Mouse (Mus musculus) bone marrow macrophage, adult 2 months (primary cell): Measurements from ENCODE around the gene Atp1a2. TPM values are rescaled to one million over a fixed set of nuclear protein-coding genes. Genes with fewer than 3 reads are reported as not detected.

Experiments used
- H3K27ac ChIP-seq: 2 replicates; pipeline ENCODE4 v1.5.1; 2012; ENCODE audit warnings: low read depth, low read length; ENCODE audit not compliant: insufficient read depth
- H3K4me1 ChIP-seq: 2 replicates; pipeline ENCODE4 v1.6.1; 2012; ENCODE audit warnings: low read length; ENCODE audit not compliant: control insufficient read depth, insufficient read depth
- H3K4me3 ChIP-seq: 2 replicates; pipeline ENCODE4 v1.5.1; 2012; ENCODE audit warnings: mild to moderate bottlenecking, low read length, moderate library complexity; ENCODE audit not compliant: insufficient read depth
- CTCF ChIP-seq: IDR thresholded peaks from 2 replicates; pipeline ENCODE4 v1.5.1; 2012; ENCODE audit warnings: low read depth, mild to moderate bottlenecking, low read length, moderate library complexity
- POLR2A ChIP-seq: IDR thresholded peaks from 2 replicates; pipeline ENCODE4 v1.6.1; 2012; ENCODE audit warnings: mild to moderate bottlenecking, low read depth, low read length, borderline replicate concordance
- polyA plus RNA-seq: library from polyadenylated mRNA; stranded (reverse); fragments of >200 nt; gene quantifications from 2 replicates; pipeline ENCODE4 v1.2.4, GENCODE M21; 2012; ENCODE audit not compliant: missing spikeins, insufficient read depth, insufficient read length

Atp1a2 gene
- polyA plus RNA-seq, 1 experiment: 0.36 TPM

- no peak for TF ChIP-seq CTCF
- no peak for TF ChIP-seq POLR2A
These were observed 37.9 kb upstream of the Atp1a2 start for GRCm38 (mm10) chr1:172335804-172336203.

GRCm38 (mm10) chr1:172333512-172333911 lies 35.6 kb upstream of the Atp1a2 start:
- peak; percentile 32; the same call in 1 of the 2 replicates for TF ChIP-seq CTCF
- TF ChIP-seq POLR2A: no peak
- Histone ChIP-seq H3K4me3 (no peak overlapping the region), H3K4me1 (peaks cover 43% of the 10 kb centered on the region), H3K27ac (no peak overlapping the region)

More at GRCm38 (mm10) chr1:172335804-172336203, 37.9 kb upstream of the Atp1a2 start:
- H3K4me1 ChIP-seq: peaks cover 43% of the 10 kb centered on the region
- H3K27ac ChIP-seq: no peak overlapping the region
- no peak overlapping the region for H3K4me3 ChIP-seq

GRCm38 (mm10) chr1:172332925-172333324 lies 35.1 kb upstream of the Atp1a2 start:
- Histone ChIP-seq H3K4me3 (no peak overlapping the region), H3K27ac (no peak overlapping the region), H3K4me1 (peaks cover 43% of the 10 kb centered on the region)
- TF ChIP-seq CTCF (no peak), POLR2A (no peak)

- H3K4me1 ChIP-seq: peaks cover 43% of the 10 kb centered on the region
- TF ChIP-seq POLR2A (no peak), CTCF (no peak)
- peak overlapping the region; percentile 30 for H3K27ac ChIP-seq
- no peak overlapping the region for H3K4me3 ChIP-seq
These were observed 33.6 kb upstream of the Atp1a2 start for GRCm38 (mm10) chr1:172331422-172331947.

- Histone ChIP-seq H3K27ac (no peak overlapping the region), H3K4me3 (no peak overlapping the region), H3K4me1 (peaks cover 30% of the 10 kb centered on the region)
- no peak for TF ChIP-seq CTCF
- TF ChIP-seq POLR2A: no peak
These were observed 31.8 kb upstream of the Atp1a2 start for GRCm38 (mm10) chr1:172329616-172330015.

- TF ChIP-seq POLR2A (no peak), CTCF (no peak)
- Histone ChIP-seq H3K4me1 (peaks cover 25% of the 10 kb centered on the region), H3K4me3 (no peak within 1 kb of the TSS), H3K27ac (no peak within 1 kb of the TSS)
These were observed 31.3 kb upstream of the Atp1a2 start, which contains the start of gene Kcnj9 for GRCm38 (mm10) chr1:172329131-172329530. TSS of gene Kcnj9 (minus strand) at chr1:172329318.

GRCm38 (mm10) chr1:172328461-172328860 lies 30.6 kb upstream of the Atp1a2 start:
- H3K4me3 ChIP-seq: no peak overlapping the region
- TF ChIP-seq POLR2A (no peak), CTCF (no peak)
- H3K4me1 ChIP-seq: peaks cover 18% of the 10 kb centered on the region
- H3K27ac ChIP-seq: no peak overlapping the region

- no peak overlapping the region for H3K27ac ChIP-seq
- TF ChIP-seq POLR2A (no peak), CTCF (no peak)
- peaks cover 15% of the 10 kb centered on the region for H3K4me1 ChIP-seq
- H3K4me3 ChIP-seq: no peak overlapping the region
These were observed 30.2 kb upstream of the Atp1a2 start for GRCm38 (mm10) chr1:172328041-172328440.

- no peak overlapping the region for H3K4me3 ChIP-seq
- peaks cover 10% of the 10 kb centered on the region for H3K4me1 ChIP-seq
- no peak overlapping the region for H3K27ac ChIP-seq
- TF ChIP-seq CTCF (no peak), POLR2A (no peak)
These were observed 29.5 kb upstream of the Atp1a2 start for GRCm38 (mm10) chr1:172327206-172328001.

- peaks cover 8% of the 10 kb centered on the region for H3K4me1 ChIP-seq
- H3K4me3 ChIP-seq: no peak overlapping the region
- no peak overlapping the region for H3K27ac ChIP-seq
- TF ChIP-seq CTCF (no peak), POLR2A (no peak)
These were observed 28.8 kb upstream of the Atp1a2 start for GRCm38 (mm10) chr1:172326684-172327083.
